Mouse (Mus musculus) limb, embryonic 14.5 days (tissue): ENCODE data around the gene Sept4. TPM values are rescaled to one million over a fixed set of nuclear protein-coding genes. Genes with fewer than 3 reads are reported as not detected.

ENCODE experiments used
- ATAC-seq: fragments of 200-750 bp; cut with Nextera tagmentation; 2 replicates; pipeline ENCODE4 v1.8.0; 2017; ENCODE audit warnings: low read depth, moderate number of reproducible peaks, moderate TSS enrichment; ENCODE audit not compliant: low FRiP score
- DNase-seq: peaks from one replicate; pipeline ENCODE4 v3.0.0-alpha.2; 2015; ENCODE audit warnings: low spot score
- H3K27ac ChIP-seq: fragments of 300-500 bp; sonication (generic); replicated peaks from 2 replicates; pipeline ENCODE4 v1.5.1; 2014; ENCODE audit warnings: low read depth, mild to moderate bottlenecking, low read length, moderate library complexity, mixed read lengths
- H3K27me3 ChIP-seq: fragments of 300-500 bp; sonication (generic); 2 replicates; pipeline ENCODE4 v1.6.1; 2014; ENCODE audit warnings: low read length, mixed read lengths; ENCODE audit not compliant: control insufficient read depth, insufficient read depth
- H3K36me3 ChIP-seq: fragments of 300-500 bp; sonication (generic); 2 replicates; pipeline ENCODE4 v1.6.1; 2014; ENCODE audit warnings: mild to moderate bottlenecking, low read length, moderate library complexity, mixed read lengths; ENCODE audit not compliant: control insufficient read depth, insufficient read depth
- H3K4me1 ChIP-seq: fragments of 300-500 bp; sonication (generic); 2 replicates; pipeline ENCODE4 v1.6.1; 2014; ENCODE audit warnings: antibody characterized with exemption, low read length, mixed read lengths; ENCODE audit not compliant: control insufficient read depth, insufficient read depth
- H3K4me2 ChIP-seq: fragments of 300-500 bp; sonication (generic); replicated peaks from 2 replicates; pipeline ENCODE4 v1.6.1; 2014; ENCODE audit warnings: low read depth, mild to moderate bottlenecking, low read length, moderate library complexity; ENCODE audit not compliant: severe bottlenecking
- H3K4me3 ChIP-seq: fragments of 300-500 bp; sonication (generic); replicated peaks from 2 replicates; pipeline ENCODE4 v1.5.1; 2014; ENCODE audit warnings: low read length
- H3K9ac ChIP-seq: fragments of 300-500 bp; sonication (generic); 2 replicates; pipeline ENCODE4 v1.6.1; 2014; ENCODE audit warnings: mild to moderate bottlenecking, low read depth, low read length, moderate library complexity; ENCODE audit not compliant: severe bottlenecking
- H3K9me3 ChIP-seq: fragments of 300-500 bp; sonication (generic); 2 replicates; pipeline ENCODE4 v1.6.1; 2016; ENCODE audit warnings: low read length; ENCODE audit not compliant: control insufficient read depth
- POLR2A ChIP-seq: fragments of 200-500 bp; IDR thresholded peaks from 2 replicates; pipeline ENCODE4 v1.8.0; 2012; ENCODE audit warnings: inconsistent platforms, mild to moderate bottlenecking, moderate library complexity, borderline replicate concordance; ENCODE audit not compliant: insufficient read depth, insufficient read length; ENCODE audit errors: extremely low read depth
- WGBS: fragments of 180-500 bp; shearing (Covaris S2); extraction: QIAGEN DNeasy Blood & Tissue Kit; methylation state at CpG from one replicate; pipeline ENCODE4 v1.1.7; 2014; 5-methylcytosine and 5-hydroxymethylcytosine counted together
- polyA plus RNA-seq, 2 experiments: library from polyadenylated mRNA; depleted of rRNA in 1 of 2; stranded (reverse) in 1 of 2; unstranded in 1 of 2; fragments of >200 nt; fragmentation: Nextera tagmentation in 1 of 2; extraction: Ambion mirVana in 1 of 2; gene quantifications; 2 replicates each; pipeline versions ENCODE4 v1.2.1 to v1.2.3; 2012 to 2014

Gene Sept4
- polyA plus RNA-seq, 2 experiments = 25.7 to 25.8 TPM

DNA sequence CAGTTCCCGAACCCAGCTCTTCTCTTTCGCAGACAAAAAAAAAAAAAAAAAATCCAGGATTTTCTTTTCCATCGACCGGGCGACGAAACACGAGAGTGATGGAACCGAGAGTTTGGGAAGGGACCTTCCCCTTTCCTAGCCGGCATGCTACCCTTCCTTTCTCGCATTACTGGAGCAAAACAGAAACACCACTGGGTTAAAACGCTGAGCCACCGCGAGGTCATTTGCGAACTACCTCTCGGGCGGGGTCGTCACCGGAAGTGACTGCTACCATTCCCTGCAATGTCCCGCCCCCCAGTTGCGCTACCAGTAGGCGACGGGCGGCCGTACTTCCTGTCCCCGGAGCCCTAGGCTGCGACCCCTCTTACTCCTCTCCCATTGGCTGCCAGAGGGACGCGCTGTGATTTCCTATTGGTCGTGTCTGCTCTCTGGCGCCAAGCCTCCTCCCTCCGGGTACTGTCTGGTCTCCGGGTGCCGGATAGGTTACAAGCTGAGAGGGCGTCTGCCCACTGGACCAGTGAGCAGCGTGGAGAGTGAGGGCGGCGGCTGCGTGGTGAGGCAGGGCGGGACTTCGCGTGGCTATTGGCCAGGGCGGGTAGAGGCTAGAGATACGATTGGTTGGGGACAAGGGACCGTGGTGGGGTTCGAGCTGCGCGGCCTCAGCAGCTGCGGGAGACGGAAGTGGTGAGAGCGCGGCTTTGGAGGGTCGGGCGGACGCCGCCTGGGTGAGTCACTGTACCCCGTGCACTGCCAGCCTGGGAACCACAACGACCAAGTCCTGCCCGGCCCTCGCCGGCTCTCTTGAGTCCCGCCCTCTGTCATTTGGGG is 23.0 kb downstream of the Sept4 start, which contains the start of gene Mtmr4:
Gene Mtmr4 (plus strand): TSS at position 637 of the 828 bp plus-strand sequence.
- Histone ChIP-seq H3K27ac (peak within 1 kb of the TSS; percentile 85), H3K4me3 (peak within 1 kb of the TSS; percentile 72), H3K4me1 (peaks cover 28% of the 10 kb centered on the region), H3K9ac (peak within 1 kb of the TSS; percentile 85), H3K4me2 (peak within 1 kb of the TSS; percentile 78), H3K36me3 (peaks cover 7% of the 10 kb centered on the region; the same call in 1 of the 2 replicates), H3K27me3 (no peaks in the 10 kb centered on the region), H3K9me3 (no peaks in the 10 kb centered on the region)
- peak; percentile 61; the same call in 1 of the 2 replicates for TF ChIP-seq POLR2A
- WGBS = under 1% methylated on average over 53 of the region's 61 CpGs
- peak; percentile 100 for DNase-seq
- peak; percentile 98 for ATAC-seq

DNA sequence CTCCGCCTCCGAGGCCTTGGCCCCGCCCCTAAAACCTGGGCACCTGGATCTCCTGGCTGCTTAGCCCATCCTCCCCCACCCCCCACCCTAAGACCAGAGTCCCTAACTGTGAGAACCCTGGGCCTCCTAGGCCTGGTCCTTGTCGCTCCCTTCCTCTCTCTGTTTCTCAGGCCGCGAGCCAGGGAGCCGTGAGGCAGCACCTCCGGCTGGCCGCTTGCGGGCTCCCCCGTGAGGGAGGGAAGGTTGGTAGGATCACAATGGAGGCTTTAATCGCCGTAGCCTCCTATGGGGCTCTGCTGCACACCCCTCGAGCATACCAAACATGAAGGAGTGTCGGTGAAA is 23.6 kb downstream of the Sept4 start:
- peaks cover 28% of the 10 kb centered on the region for H3K4me1 ChIP-seq

GRCm38 (mm10) chr11:87592713-87593598 is 24.3 kb downstream of the Sept4 start:
- H3K4me2 ChIP-seq = peak overlapping the region; percentile 78
- no peak for DNase-seq
- peak overlapping the region; percentile 62 for H3K9ac ChIP-seq
- H3K27ac ChIP-seq = peak overlapping the region; percentile 85
- peak overlapping the region; percentile 72 for H3K4me3 ChIP-seq
- no peak for TF ChIP-seq POLR2A
- H3K36me3 ChIP-seq = peaks cover 18% of the 10 kb centered on the region
- H3K27me3 ChIP-seq = no peaks in the 10 kb centered on the region
- no peak for ATAC-seq
- H3K4me1 ChIP-seq = peaks cover 28% of the 10 kb centered on the region
- H3K9me3 ChIP-seq = no peaks in the 10 kb centered on the region
- 38% methylated on average over 13 of the region's 13 CpGs for WGBS

More for the DNA sequence above, 23.6 kb downstream of the Sept4 start:
- peak overlapping the region; percentile 78 for H3K4me2 ChIP-seq
- peaks cover 12% of the 10 kb centered on the region for H3K36me3 ChIP-seq
- ATAC-seq (no peak), DNase-seq (no peak)
- WGBS = 0% methylated on average over 15 of the region's 15 CpGs
- H3K4me3 ChIP-seq = peak overlapping the region; percentile 72
- TF ChIP-seq POLR2A = no peak
- H3K27ac ChIP-seq = peak overlapping the region; percentile 85
- peak overlapping the region; percentile 62 for H3K9ac ChIP-seq
- no peaks in the 10 kb centered on the region for H3K27me3 ChIP-seq
- no peaks in the 10 kb centered on the region for H3K9me3 ChIP-seq

- peak; percentile 76; the same call in 1 of the 2 replicates for TF ChIP-seq POLR2A
- Histone ChIP-seq H3K4me1 (peaks cover 26% of the 10 kb centered on the region), H3K4me2 (peak overlapping the region; percentile 88), H3K27me3 (no peaks in the 10 kb centered on the region), H3K4me3 (peak overlapping the region; percentile 76), H3K27ac (peak overlapping the region; percentile 73), H3K9ac (peak overlapping the region; percentile 89), H3K9me3 (no peaks in the 10 kb centered on the region), H3K36me3 (peaks cover 42% of the 10 kb centered on the region)
- ATAC-seq (peak; percentile 59), DNase-seq (peak; percentile 89)
- WGBS = 3% methylated on average over 8 of the region's 37 CpGs
Measured at GRCm38 (mm10) chr11:87595327-87595841, 26.7 kb downstream of the Sept4 start.

DNA sequence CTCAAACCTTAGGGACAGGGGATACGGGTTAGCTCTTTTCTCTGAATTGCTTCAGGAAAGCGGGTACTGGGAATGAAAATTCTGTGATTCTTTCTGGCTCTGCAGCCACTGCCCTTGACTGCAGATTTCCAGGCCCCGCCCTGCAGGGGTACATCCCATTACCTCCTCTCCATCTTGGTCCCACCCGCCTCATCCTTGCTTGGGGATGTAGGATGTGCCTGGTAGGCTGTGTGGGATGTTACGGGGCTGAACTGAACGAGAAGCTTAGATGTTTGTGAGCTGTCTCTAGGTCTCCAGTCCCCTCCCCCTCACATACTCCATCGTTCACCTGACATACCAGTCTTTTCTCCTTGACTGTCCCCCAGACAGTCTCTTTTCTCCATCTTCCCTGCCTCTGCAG is 27.3 kb downstream of the Sept4 start:
- WGBS = 7% methylated on average over 7 of the region's 7 CpGs
- H3K4me1 ChIP-seq = peaks cover 22% of the 10 kb centered on the region
- peak overlapping the region; percentile 73; the same call in 1 of the 2 replicates for H3K27ac ChIP-seq
- H3K4me2 ChIP-seq = peak overlapping the region; percentile 88
- peak overlapping the region; percentile 89 for H3K9ac ChIP-seq
- no peak for TF ChIP-seq POLR2A
- ATAC-seq (no peak), DNase-seq (no peak)
- H3K9me3 ChIP-seq = no peaks in the 10 kb centered on the region
- H3K4me3 ChIP-seq = peak overlapping the region; percentile 76
- H3K36me3 ChIP-seq = peaks cover 48% of the 10 kb centered on the region
- no peaks in the 10 kb centered on the region for H3K27me3 ChIP-seq
